Mouse (Mus musculus) heart, postnatal 0 days (tissue): ENCODE measurements at regions not wholly inside any gene's neighbourhood (a gene's known extent, or its start where the extent isn't known, plus 50 kb on each side); places are given as distances from the start of the nearest gene placed in this dataset.

ENCODE experiments used
- CTCF ChIP-seq: IDR thresholded peaks from 2 replicates; pipeline ENCODE4 v1.5.1; 2016; ENCODE audit warnings: antibody characterized with exemption, control low read depth, low read depth
- EP300 ChIP-seq: IDR thresholded peaks from 2 replicates; pipeline ENCODE4 v1.6.1; 2016; ENCODE audit warnings: antibody characterized with exemption, low read depth

- TF ChIP-seq CTCF (no peak), EP300 (no peak)
These were observed 130.0 kb downstream of the Tmem132e start for GRCm38 (mm10) chr11:82518691-82519090.
